Mouse (Mus musculus): ENCODE results near the gene Nynrin. TPM values are rescaled to one million over a fixed set of nuclear protein-coding genes. Genes with fewer than 3 reads are reported as not detected.

The Nynrin gene
- polyA plus RNA-seq (2014; fragmentation: Illumina TruSeq; extraction: RNeasy Lipid Tissue Mini Kit (QIAGEN cat#74804); ENCODE audit: insufficient read depth, low read depth, low replicate concordance): 2.9 TPM

DNA sequence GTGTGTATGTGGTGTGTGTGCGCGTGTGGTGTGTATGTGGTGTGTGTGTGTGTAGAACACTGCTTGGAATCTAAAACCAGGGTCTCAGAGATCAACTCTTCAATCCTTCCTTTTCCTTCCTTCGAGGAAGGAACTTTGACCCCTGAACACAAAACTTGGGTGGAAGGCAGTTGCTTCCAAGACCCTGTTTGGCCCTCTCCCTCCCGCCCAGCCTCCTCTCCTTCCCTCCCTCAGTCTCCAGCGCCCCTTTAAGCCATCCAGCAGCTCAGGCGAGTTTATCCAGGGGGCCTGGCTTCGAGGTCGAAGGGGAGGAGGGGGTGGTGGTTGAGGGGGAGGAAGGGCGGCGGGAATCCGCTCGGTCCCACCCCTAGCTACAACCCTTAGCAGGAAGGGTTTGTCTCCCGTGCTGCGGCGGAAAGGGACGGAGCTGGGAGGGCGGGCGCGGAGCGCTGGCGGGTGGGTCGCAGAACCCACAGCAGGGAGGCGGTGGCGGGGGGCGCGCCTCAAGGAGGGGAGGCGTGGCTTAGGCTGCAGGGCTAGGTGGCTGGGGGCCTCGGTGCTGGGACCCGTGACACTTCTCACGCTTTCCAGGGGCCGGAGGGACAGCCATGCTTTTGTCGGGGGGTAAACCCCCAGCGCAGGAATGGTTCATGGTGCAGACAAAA is at the start of gene Nynrin:
TSS of gene Nynrin (plus strand) at position 390 of the 665 bp plus-strand sequence.

GRCm38 (mm10) chr14:55822991-55823762 is 30.6 kb upstream of the Nynrin start, which contains the start of gene Nfatc4:
TSS of gene Nfatc4 (plus strand) at chr14:55823144.

GRCm38 (mm10) chr14:55884166-55884565 is 30.4 kb downstream of the Nynrin start, which contains the start of gene Cbln3:
TSS of gene Cbln3 (minus strand) at chr14:55884392.

DNA sequence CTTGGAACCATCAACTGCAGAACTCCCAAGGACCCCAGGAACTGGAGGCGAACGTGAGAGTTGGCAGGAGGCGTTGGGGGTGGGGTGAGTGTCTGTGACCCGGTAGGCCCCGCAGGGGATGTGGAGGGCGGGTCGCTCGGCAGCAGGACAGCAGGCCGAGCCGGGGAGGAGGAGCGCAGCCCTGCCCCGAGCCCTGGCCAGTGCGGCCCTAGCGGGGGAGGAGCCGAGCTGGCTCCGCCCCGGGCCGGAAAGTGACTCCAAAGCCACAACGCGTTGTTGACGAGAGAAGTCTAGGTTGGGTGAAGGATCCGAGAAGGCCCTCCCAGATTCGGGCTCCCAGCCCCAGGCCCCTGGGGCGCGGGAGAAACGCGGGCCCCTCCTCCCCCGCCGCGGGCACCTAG is 30.9 kb downstream of the Nynrin start, which contains the start of gene Khnyn:
TSS of gene Khnyn (plus strand) at position 235 of the 401 bp plus-strand sequence.

GRCm38 (mm10) chr14:55899701-55900413 is 46.0 kb downstream of the Nynrin start, which contains the start of gene Sdr39u1:
TSS of gene Sdr39u1 (minus strand) at chr14:55900293.

Other genes starting within 250 kb of the Nynrin start
- gene Rec8, start 236.0 kb upstream of the Nynrin start, polyA plus RNA-seq (2014; fragmentation: Illumina TruSeq; extraction: RNeasy Lipid Tissue Mini Kit (QIAGEN cat#74804); ENCODE audit: insufficient read depth, low read depth, low replicate concordance): 6.0 TPM
- 21.4 TPM for gene Ipo4, start 218.1 kb upstream of the Nynrin start, polyA plus RNA-seq (2014; fragmentation: Illumina TruSeq; extraction: RNeasy Lipid Tissue Mini Kit (QIAGEN cat#74804); ENCODE audit: insufficient read depth, low read depth, low replicate concordance)
- 0.34 TPM for gene Gm49378, start 216.1 kb upstream of the Nynrin start, polyA plus RNA-seq (2014; fragmentation: Illumina TruSeq; extraction: RNeasy Lipid Tissue Mini Kit (QIAGEN cat#74804); ENCODE audit: insufficient read depth, low read depth, low replicate concordance)
- gene Tm9sf1, start 210.2 kb upstream of the Nynrin start, polyA plus RNA-seq (2014; fragmentation: Illumina TruSeq; extraction: RNeasy Lipid Tissue Mini Kit (QIAGEN cat#74804); ENCODE audit: insufficient read depth, low read depth, low replicate concordance): 41.1 TPM
- gene Tssk4, start 203.8 kb upstream of the Nynrin start, polyA plus RNA-seq (2014; fragmentation: Illumina TruSeq; extraction: RNeasy Lipid Tissue Mini Kit (QIAGEN cat#74804); ENCODE audit: insufficient read depth, low read depth, low replicate concordance): 0.25 TPM
- gene Mdp1, start 193.5 kb upstream of the Nynrin start, polyA plus RNA-seq (2014; fragmentation: Illumina TruSeq; extraction: RNeasy Lipid Tissue Mini Kit (QIAGEN cat#74804); ENCODE audit: insufficient read depth, low read depth, low replicate concordance): 36.9 TPM
- 17.9 TPM for gene Gmpr2, start 182.1 kb upstream of the Nynrin start, polyA plus RNA-seq (2014; fragmentation: Illumina TruSeq; extraction: RNeasy Lipid Tissue Mini Kit (QIAGEN cat#74804); ENCODE audit: insufficient read depth, low read depth, low replicate concordance)
- 225 TPM for gene Nedd8, start 181.9 kb upstream of the Nynrin start, polyA plus RNA-seq (2014; fragmentation: Illumina TruSeq; extraction: RNeasy Lipid Tissue Mini Kit (QIAGEN cat#74804); ENCODE audit: insufficient read depth, low read depth, low replicate concordance)
- gene Tinf2, start 172.2 kb upstream of the Nynrin start, polyA plus RNA-seq (2014; fragmentation: Illumina TruSeq; extraction: RNeasy Lipid Tissue Mini Kit (QIAGEN cat#74804); ENCODE audit: insufficient read depth, low read depth, low replicate concordance): 11.0 TPM
- 1.7 TPM for gene Tgm1, start 140.1 kb upstream of the Nynrin start, polyA plus RNA-seq (2014; fragmentation: Illumina TruSeq; extraction: RNeasy Lipid Tissue Mini Kit (QIAGEN cat#74804); ENCODE audit: insufficient read depth, low read depth, low replicate concordance)
- gene Rabggta, start 131.7 kb upstream of the Nynrin start, polyA plus RNA-seq (2014; fragmentation: Illumina TruSeq; extraction: RNeasy Lipid Tissue Mini Kit (QIAGEN cat#74804); ENCODE audit: insufficient read depth, low read depth, low replicate concordance): 15.4 TPM
- gene Dhrs1, start 108.3 kb upstream of the Nynrin start, polyA plus RNA-seq (2014; fragmentation: Illumina TruSeq; extraction: RNeasy Lipid Tissue Mini Kit (QIAGEN cat#74804); ENCODE audit: insufficient read depth, low read depth, low replicate concordance): 57.6 TPM
- gene Nop9, start 108.3 kb upstream of the Nynrin start, polyA plus RNA-seq (2014; fragmentation: Illumina TruSeq; extraction: RNeasy Lipid Tissue Mini Kit (QIAGEN cat#74804); ENCODE audit: insufficient read depth, low read depth, low replicate concordance): 9.1 TPM
- gene Cideb, start 95.6 kb upstream of the Nynrin start, polyA plus RNA-seq (2014; fragmentation: Illumina TruSeq; extraction: RNeasy Lipid Tissue Mini Kit (QIAGEN cat#74804); ENCODE audit: insufficient read depth, low read depth, low replicate concordance): 2.0 TPM
- gene Ltb4r2, start 92.6 kb upstream of the Nynrin start, polyA plus RNA-seq (2014; fragmentation: Illumina TruSeq; extraction: RNeasy Lipid Tissue Mini Kit (QIAGEN cat#74804); ENCODE audit: insufficient read depth, low read depth, low replicate concordance): 0.17 TPM
- gene Ltb4r1, start 88.0 kb upstream of the Nynrin start, polyA plus RNA-seq (2014; fragmentation: Illumina TruSeq; extraction: RNeasy Lipid Tissue Mini Kit (QIAGEN cat#74804); ENCODE audit: insufficient read depth, low read depth, low replicate concordance): 3.9 TPM
- gene Adcy4, start 69.9 kb upstream of the Nynrin start, polyA plus RNA-seq (2014; fragmentation: Illumina TruSeq; extraction: RNeasy Lipid Tissue Mini Kit (QIAGEN cat#74804); ENCODE audit: insufficient read depth, low read depth, low replicate concordance): 32.6 TPM
- gene Ripk3, start 65.1 kb upstream of the Nynrin start, polyA plus RNA-seq (2014; fragmentation: Illumina TruSeq; extraction: RNeasy Lipid Tissue Mini Kit (QIAGEN cat#74804); ENCODE audit: insufficient read depth, low read depth, low replicate concordance): 7.7 TPM
- 7.2 TPM for gene Nfatc4, start 30.9 kb upstream of the Nynrin start, polyA plus RNA-seq (2014; fragmentation: Illumina TruSeq; extraction: RNeasy Lipid Tissue Mini Kit (QIAGEN cat#74804); ENCODE audit: insufficient read depth, low read depth, low replicate concordance)
- gene Cbln3, start 30.4 kb downstream of the Nynrin start, polyA plus RNA-seq (2014; fragmentation: Illumina TruSeq; extraction: RNeasy Lipid Tissue Mini Kit (QIAGEN cat#74804); ENCODE audit: insufficient read depth, low read depth, low replicate concordance): 0.04 TPM
- 10.6 TPM for gene Khnyn, start 30.9 kb downstream of the Nynrin start, polyA plus RNA-seq (2014; fragmentation: Illumina TruSeq; extraction: RNeasy Lipid Tissue Mini Kit (QIAGEN cat#74804); ENCODE audit: insufficient read depth, low read depth, low replicate concordance)
- 34.3 TPM for gene Sdr39u1, start 46.3 kb downstream of the Nynrin start, polyA plus RNA-seq (2014; fragmentation: Illumina TruSeq; extraction: RNeasy Lipid Tissue Mini Kit (QIAGEN cat#74804); ENCODE audit: insufficient read depth, low read depth, low replicate concordance)
- 4.9 TPM for gene Cma1, start 90.7 kb downstream of the Nynrin start, polyA plus RNA-seq (2014; fragmentation: Illumina TruSeq; extraction: RNeasy Lipid Tissue Mini Kit (QIAGEN cat#74804); ENCODE audit: insufficient read depth, low read depth, low replicate concordance)
- not detected for gene Cma2, start 97.0 kb downstream of the Nynrin start, polyA plus RNA-seq (2014; fragmentation: Illumina TruSeq; extraction: RNeasy Lipid Tissue Mini Kit (QIAGEN cat#74804); ENCODE audit: insufficient read depth, low read depth, low replicate concordance)
- not detected for gene Mcpt1, start 164.0 kb downstream of the Nynrin start, polyA plus RNA-seq (2014; fragmentation: Illumina TruSeq; extraction: RNeasy Lipid Tissue Mini Kit (QIAGEN cat#74804); ENCODE audit: insufficient read depth, low read depth, low replicate concordance)
- gene Mcpt9, start 176.5 kb downstream of the Nynrin start, polyA plus RNA-seq (2014; fragmentation: Illumina TruSeq; extraction: RNeasy Lipid Tissue Mini Kit (QIAGEN cat#74804); ENCODE audit: insufficient read depth, low read depth, low replicate concordance): not detected
- gene Mcpt2, start 188.0 kb downstream of the Nynrin start, polyA plus RNA-seq (2014; fragmentation: Illumina TruSeq; extraction: RNeasy Lipid Tissue Mini Kit (QIAGEN cat#74804); ENCODE audit: insufficient read depth, low read depth, low replicate concordance): not detected
- 4.0 TPM for gene Mcpt4, start 208.3 kb downstream of the Nynrin start, polyA plus RNA-seq (2014; fragmentation: Illumina TruSeq; extraction: RNeasy Lipid Tissue Mini Kit (QIAGEN cat#74804); ENCODE audit: insufficient read depth, low read depth, low replicate concordance)
- gene Mcpt8, start 231.3 kb downstream of the Nynrin start, polyA plus RNA-seq (2014; fragmentation: Illumina TruSeq; extraction: RNeasy Lipid Tissue Mini Kit (QIAGEN cat#74804); ENCODE audit: insufficient read depth, low read depth, low replicate concordance): 0.31 TPM
- gene Ctsg, start 248.6 kb downstream of the Nynrin start, polyA plus RNA-seq (2014; fragmentation: Illumina TruSeq; extraction: RNeasy Lipid Tissue Mini Kit (QIAGEN cat#74804); ENCODE audit: insufficient read depth, low read depth, low replicate concordance): not detected